Mouse (Mus musculus) inflammation-experienced regulatory T-cells, adult 6 months (primary cell): ENCODE measurements around the gene Slc16a10. TPM values are rescaled to one million over a fixed set of nuclear protein-coding genes. Genes with fewer than 3 reads are reported as not detected.

Experiments used
- ATAC-seq: one replicate; pipeline ENCODE4 v1.8.0; 2017
- polyA plus RNA-seq, 3 experiments: library from polyadenylated mRNA; unstranded; fragments of 100-300 nt; shearing (Covaris generic); gene quantifications; one replicate each; pipeline ENCODE4 v1.2.1; 2017

Gene Slc16a10
- polyA plus RNA-seq, 3 experiments from 2014 or later = 0.45 to 5.5 (median 3.1) TPM

DNA sequence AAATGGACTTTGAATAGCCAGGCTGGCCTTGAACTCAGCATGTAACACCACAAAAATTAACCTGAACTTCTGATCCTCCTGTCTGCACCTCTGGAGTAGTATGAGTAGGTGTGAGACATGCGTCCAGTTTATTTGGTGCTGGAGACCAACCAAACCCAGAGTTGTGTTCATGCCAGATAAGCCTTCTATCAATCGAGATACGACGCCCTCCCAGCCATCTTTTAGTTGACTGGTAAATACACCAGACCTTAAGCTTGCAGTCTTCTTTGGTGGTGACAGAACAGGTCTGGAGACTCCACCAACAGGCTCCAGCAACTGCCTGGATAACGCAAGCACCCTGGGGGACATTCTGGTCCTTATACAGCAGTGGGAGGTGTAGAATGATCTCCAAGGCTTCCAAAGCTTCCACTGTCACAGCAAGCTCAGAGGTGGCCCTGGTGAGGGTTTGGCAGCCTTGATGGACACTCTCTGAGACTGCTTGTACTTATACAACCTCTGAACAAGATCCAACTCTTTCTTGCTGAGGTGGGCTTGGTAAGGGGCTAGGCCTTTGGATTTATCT is 7.6 kb upstream of the Slc16a10 start:
- ATAC-seq = no peak

DNA sequence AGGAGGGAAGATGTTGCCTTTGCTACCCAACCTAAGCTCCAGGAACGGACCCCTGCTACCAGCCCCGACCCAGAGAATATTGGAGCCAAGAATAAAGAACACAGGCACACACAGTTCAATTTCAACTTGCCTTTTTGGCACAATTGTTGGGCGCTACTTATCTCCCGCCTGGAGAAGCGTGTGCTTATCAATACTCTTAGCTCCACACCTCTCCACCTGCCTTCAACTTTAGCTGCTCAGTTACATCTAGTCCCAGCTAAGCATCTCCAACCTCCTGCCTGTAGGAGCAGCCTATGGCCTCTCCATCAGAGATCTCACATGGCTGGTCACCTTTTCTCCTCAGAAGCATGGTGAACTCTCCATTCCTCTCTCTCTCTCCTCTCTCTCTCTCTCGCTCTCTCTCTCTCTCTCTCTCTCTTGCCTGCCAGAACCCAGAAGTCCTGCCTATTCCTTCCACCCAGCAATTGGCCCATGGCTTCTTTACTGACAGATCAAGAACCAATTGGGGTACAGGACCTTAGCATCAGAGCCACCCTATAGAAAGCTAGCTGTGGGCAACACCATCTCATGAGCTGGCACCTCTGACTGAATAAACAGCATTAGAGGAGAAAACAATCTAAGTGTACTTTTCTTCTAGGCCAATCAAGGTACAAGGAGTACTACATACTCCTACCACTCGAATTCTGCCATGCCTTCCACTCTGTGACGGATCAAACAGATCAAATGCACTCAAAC is 5.4 kb upstream of the Slc16a10 start:
- ATAC-seq = no peak

DNA sequence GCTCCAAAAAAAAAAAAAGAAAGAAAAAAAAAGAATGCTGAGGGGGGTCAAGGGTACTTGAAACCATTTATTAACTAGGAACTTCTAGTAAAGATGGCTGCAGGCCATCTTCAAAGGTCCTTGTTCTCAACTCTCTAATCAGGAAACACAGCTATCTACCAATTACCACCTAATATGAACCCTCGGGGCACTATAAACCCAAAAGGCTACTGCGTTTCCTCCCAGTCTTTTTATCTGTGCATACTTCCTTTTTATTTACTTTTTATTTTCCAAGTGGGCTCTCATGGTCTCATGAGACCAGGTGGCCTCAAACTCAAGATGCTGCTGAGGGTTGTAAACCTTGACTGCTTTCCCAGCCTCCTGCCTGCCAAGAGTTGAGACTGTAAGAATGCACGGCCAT is 4.4 kb upstream of the Slc16a10 start:
- no peak for ATAC-seq

DNA sequence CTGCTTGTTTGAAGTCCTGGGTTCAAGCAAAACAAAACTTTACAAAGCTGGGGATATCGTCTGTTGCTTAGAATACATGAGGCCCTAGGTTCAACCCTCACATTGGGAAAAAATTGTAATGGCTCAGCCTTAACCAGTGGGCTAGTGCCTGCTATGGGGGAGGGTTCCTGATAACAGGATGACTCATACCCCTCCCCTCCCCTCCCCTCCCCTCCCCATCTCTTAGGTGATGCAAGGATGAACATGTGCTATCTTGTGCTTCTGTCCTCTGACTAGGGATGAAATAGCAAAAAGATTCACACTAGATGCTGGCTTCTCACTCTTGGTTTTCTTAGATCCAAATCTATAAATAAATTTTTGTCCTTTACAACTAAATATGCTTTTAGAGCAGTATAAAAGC is 2.8 kb upstream of the Slc16a10 start:
- no peak for ATAC-seq

DNA sequence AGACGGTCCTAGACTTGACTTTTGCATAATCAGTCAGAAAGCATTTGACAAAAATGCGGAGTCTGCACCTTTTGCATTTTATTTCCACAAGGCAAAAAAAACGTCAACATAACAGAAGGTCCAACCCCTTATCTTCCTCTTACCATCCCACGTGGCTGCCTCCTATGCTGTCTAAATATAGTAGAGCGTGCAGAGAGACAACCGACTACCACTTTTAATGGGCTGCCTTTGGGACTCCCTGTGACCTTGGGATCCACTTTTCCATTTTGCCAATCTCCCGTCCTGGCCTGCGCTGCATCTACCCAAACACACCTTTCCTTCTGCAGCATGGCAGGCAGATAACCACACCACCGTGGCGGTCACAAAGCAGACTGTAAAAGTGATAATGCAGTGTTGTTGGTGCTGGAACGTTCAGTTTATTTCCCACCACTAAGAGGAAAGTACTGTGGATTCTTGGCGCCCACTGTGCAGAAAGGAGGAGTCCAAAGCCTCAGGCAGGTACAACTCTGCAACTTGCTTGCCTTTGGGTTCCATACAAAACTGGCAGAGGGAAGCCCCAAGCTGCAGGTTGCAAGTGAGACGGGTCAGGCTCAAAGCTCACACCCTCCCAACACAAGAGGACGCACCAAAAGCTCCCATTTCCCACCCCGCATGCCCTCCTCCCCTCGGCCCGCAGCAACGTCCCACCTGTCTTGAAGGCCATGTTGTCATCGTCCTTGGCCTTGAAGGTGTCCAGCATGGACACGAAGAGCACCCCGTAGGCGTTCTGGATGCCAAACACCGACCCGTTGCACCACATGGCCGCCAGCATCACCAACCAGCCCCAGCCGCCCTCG is 824 bp downstream of the Slc16a10 start:
- peak; percentile 59 for ATAC-seq

DNA sequence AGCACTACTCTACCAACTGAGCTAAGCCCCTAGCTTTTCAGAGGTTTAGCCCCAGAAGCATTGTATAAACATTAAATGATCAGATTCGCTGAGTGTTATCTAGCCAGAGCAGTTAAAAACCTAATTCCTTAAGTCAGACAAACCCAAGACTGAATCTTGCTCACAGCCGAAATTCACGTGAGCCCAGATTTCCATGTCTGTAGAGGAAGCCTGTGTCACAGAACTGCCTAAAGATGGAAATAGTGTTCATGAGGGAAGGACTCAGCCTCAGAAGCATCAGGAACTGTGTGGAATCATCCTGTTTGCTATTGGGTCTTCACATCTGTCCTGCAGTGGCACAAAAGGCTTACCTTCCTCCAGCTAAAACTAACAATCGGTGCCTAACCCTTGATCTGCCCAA is 2.4 kb downstream of the Slc16a10 start:
- no peak for ATAC-seq

DNA sequence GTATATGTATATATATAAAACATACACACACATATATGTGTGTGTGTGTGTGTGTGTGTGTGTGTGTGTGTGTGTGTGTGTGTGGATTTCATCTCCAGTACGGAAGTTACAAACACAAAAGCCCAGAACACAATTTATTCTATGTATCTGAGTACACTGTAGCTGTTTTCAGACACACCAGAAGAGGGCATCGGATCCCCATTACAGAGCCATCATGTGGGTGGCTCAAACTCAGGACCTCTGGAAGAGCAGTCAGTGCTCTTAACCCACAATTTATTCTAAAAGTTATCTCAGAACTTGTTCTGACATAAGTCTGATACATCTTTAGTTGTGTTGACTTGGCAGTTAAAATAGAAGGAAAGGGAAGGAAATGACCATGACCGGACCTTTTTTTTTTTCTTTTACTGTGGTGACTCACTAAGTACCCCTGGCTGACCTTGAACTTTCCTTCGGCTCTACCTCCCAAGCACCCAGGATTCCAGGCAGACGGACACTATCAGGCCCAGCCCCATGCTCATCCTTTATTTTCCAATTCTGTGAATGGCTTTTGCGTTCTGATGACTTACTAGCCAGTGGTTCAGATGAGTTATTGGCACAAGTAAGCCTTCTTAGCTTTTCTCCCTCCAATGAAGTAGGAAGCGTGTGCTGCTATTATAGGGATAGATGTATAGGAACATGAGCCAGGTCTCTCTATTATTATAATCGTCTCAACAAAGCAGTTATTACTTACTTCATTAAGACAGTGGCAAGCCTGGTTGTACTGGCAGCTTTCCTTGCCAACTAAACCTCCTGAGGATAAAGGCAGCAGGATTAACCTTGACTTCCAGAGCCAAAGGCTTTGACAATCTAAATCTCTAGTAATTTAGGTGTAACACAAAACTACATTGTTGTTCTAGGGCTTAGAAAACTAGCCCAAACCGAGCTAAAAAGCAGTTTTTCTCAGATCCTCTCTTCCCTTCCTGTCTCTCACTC is 6.0 kb downstream of the Slc16a10 start:
- ATAC-seq = no peak

DNA sequence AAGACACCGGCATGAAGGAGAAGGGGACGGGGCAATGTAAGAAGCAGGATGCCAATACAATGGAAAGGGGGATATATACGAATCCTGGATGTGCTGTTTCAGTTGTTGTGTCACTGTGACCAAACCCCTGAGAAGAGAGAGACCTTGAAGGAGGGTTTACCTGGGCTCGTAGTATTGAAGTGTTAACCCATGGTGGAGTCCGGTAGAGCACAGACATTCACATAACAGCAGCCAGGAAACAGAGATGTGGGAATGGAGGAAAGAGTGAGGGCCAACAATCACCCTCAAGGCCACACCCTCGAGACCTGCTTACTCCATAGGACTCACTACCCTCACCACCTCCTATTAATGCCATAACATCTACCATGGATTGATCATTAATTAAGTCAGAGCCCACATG is 7.2 kb downstream of the Slc16a10 start:
- no peak for ATAC-seq

DNA sequence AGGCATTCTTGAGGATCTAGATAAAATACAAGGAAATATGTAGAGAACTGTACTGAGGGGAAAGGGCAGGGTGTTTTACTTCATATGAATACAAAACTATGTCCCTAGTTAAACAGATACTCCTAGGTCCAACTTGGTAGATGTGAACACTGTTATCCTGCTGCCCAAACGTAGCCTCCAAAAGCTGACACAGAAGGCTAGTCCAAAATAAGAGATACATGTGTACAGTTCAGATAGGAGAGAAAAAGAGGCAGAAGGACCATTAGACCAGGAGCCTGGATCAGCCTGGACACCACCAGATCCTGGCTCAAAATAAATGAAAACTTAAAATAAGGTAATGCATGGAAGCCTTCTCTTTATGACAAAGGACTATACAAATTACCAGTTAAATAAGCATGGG is 8.4 kb downstream of the Slc16a10 start:
- no peak for ATAC-seq

DNA sequence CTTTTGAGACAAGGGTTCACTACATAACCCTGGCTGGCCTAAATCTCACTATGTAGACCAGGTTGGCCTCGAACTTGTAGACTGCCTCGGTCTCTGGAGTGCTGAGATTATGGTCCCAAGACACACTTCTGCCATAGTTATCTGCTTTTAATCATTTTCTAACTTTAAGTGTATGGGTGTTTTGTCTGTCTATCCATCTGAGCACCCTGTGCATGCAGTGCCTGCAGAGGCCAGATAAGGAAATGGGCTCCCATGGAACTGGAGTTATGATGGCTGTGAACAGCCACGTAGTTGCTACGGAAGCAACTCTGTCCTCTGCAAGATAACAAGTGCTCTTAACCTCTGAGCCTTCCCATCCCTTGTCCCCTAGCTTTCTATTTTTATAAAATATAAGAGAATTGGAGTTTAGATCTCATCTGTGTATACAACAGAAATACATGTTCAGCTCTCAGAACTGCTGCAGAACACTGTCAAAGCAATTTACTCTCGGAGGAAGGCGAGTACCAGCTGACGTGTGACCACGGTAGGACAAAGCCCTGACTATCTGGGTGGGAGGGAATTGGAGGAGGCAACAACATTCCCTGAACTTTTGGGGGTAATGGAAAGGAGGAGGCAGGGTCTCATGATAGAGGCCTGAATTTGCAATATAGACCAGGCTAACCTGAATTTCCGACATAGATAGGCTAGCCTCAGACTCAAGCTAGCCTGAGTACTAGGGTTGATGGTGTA is 10.2 kb downstream of the Slc16a10 start:
- no peak for ATAC-seq

DNA sequence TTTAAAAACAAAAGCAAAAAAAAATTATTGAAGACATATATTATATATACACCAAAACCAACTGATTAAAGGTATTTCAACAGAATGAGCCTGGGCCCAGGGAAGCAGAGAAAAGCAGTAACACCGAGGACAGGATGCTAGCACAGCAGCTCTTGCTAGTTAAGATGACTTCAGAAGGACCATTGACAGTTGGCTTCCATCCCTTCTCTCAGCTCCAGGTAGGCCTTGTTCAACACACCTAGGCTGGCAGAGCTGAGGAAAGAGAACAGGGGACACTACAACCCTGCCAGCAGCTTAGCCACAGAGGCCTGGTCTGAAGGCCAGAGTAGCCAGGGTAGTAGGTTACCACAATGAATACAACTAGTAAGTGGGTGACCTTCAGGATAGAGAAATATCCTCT is 11.9 kb downstream of the Slc16a10 start:
- no peak for ATAC-seq

DNA sequence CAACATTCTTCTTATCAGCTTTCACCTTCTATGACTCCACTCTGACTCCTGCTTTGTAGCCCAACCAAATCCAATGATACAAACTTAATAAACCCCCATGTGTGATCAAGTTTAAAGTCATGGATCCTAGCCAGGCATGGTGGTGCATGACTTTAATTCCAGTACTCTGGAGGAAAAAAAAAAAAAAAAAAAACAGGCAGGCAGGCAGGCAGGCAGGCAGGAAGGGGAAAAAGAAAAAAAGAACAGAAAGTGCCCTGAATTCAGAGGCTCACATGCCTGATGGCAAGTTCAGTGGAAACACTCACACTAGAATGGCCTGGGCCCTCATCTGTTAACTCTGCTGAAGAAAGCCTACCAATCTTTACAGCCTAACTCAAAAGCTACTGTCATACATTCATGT is 12.9 kb downstream of the Slc16a10 start:
- ATAC-seq = no peak

DNA sequence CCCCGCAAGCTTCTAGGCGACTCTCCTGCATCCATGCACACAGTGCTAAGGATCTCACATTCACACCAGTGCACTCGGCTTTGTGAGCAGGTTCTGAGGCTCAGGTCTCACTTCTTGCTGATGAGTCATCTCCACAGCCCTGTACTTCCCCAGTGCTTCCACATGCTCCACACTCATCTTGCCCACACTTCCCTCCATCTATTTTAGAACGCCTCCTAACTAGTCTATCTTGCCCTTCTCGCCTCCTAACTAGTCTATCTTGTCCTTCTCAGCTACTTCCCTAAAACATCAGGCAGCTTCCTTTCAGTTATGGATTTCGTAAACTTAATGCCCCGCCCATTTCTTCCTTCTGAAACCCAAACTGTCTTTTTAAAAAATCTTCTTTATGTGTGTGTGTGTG is 13.6 kb downstream of the Slc16a10 start:
- peak; percentile 53 for ATAC-seq

DNA sequence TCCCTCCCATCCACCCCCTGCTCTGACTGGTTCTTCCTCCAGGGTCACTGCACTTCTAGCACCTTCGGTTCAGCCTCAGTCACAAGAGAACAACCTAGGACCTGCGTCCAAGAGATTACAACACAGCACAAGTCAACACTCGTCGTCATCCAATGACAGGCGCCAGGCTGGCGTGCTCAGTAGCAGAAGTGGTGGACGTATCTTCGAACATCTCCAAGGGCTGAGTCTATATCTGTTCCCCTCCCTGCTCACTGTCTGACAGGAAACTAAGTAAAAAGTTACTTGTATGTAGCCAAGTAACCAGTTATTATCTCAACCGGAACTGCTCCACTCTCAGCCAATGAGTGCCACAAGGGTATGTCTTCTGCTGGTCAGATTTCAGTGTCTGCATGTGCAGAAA is 16.9 kb downstream of the Slc16a10 start:
- ATAC-seq = peak; percentile 63

DNA sequence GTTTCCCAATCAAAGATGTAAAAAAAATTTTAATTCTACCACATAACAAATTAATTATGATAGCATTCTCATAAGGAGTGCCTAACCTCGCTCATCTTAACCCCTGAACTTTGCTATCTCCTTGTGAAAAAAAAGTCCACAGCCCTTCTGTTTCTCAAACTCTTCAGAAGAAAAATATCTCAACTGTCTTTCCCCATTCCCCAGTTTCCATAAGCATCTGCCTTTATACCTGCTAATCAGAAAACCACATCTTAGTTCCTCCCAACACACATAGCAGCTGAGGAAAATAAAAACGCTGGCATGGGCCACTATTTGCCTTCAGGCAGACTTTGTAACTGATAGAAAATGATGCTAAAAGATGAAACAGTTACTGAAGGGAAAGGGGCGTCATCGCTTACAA is 17.5 kb downstream of the Slc16a10 start:
- ATAC-seq = no peak

DNA sequence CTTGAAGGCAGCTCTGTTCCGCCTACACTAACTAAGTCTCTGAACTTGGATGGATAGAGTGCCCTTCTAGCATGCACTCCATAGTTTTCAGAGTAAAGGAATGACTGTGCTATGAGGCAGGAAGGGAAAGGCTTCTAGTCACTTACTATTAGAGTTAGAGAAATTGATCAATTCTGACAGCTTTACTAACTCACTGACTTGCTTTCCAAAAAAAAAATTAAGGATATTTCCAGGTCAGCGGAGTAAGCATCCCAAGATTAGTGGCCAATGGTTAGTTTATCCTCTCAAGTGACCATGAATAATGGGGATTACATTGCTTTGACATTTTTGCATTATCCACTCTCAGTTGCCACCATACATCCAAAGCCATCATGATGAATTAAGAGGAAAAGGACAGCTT is 18.0 kb downstream of the Slc16a10 start:
- ATAC-seq = no peak

DNA sequence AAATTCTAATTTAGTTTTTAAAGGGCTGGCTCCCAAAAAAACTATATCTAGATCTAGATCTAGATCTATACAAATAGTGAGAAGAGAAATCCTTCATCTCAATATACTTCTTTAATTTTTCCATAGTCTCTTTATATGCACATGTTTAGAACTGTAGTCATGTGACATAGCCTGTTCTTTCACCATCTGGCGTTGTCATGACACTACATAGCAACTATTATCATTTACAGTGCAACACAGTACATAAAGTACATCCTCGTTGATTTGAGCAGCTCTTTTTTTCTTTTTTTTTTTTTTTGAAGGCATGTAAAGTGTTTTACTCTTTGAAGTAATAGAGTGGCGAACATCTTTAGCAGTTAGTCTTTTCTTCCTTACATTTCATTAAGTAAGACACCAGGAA is 22.6 kb downstream of the Slc16a10 start:
- no peak for ATAC-seq

DNA sequence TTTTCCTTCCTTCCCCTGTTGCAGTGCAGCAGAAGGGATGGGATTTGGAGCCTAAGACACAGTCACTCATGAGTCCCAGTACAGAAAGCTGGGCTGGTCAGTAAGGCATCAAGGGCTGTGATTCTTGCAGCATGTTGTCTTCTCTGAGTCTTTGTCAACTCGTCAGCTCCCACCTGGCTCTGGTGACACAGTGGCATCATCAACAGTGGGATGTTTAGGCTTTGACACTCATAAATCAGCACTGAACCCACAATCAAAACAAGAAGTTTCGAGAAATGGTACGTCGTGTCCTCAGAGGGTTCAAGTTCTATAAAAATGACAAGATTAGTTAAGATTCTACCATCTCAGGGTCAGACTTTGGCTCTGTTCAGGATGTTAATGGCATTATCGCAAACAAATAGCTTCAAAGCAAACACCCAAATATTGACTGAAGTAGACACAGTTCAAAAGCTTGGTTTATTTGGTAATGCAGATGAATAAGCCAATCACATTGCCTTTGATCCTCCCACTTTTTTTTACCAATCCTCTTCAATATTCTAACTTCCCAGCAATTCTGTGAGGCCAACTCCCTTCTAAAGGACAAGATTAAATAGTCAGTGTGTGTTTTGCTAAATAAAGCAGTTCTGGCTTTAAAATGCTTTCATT is 23.2 kb downstream of the Slc16a10 start:
- no peak for ATAC-seq

DNA sequence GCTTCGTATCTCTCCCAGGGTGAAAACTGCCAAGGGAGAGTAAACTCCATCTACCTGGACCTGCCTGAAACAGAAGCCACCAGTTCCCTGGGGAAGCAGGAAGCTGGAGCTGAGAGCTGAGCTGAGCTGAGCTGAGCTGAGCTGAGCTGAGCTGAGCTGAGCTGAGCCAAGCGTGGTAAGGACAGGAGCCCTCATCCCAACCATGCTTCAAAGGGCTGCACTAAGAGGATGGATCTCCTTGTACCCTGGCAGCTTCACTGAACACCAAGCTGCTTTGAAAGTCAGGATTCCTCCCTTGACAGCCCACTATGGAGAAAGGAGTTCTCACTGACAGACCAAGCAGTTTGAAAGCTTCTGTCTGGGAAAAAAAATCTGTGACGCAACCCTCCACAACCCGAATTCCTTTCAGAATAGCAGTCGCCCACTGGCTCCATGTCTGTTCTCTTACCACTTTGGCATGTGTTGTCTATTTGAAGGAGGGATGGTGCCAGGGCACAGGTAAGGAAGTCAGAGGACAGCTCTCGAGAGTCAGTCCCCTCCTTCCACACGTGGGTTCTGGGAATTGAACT is 28.5 kb downstream of the Slc16a10 start:
- ATAC-seq = no peak

DNA sequence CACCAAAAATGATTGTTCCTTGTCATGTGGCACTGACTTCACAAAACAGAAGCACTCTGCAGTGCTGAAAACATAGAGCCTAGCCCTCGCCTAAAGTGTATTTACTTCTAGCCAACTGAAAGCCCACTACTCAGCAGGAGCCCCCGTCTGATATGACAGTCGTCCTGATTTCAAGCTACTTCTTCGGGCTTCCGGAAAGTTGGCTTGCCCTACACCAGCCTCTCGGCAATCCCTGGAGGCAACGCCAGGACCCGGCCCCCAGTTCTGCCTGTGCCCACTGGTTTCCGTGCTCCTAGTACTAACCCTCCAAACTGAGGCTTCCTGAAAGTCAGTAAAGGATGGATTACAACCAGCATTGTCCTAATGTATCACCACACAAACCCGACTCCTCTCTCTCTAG is 29.8 kb downstream of the Slc16a10 start:
- no peak for ATAC-seq

DNA sequence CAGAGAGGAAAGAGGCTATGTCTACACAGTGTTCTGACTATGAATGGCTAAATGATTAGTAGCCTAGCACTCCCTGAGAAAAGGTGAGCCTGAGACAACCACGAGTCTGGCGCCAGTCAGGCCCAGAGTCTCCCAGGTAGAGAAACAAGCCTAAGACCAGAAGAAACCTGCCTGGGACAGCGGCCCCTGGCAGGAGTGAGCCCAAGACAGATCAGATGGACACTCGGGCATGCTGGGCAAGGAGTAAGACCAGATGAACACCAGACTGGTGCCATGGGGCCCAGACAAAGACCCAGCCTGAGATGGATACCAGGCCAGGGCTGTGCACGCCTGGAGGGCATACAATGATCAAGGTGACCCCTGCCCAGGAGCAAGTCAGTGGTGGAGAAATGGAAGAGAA is 32.5 kb downstream of the Slc16a10 start:
- ATAC-seq = no peak
